Mouse (Mus musculus): ENCODE measurements around the gene Gm20388. TPM values are rescaled to one million over a fixed set of nuclear protein-coding genes. Genes with fewer than 3 reads are reported as not detected.

Gm20388 gene
- total and polyA plus RNA-seq, 2 experiments from 2014 or later, result 17.3 TPM; not detected in 1

- Histone ChIP-seq H3K36me3 (replicated peaks; ENCODE audit: control insufficient read depth, insufficient read depth, low read length) (no peaks in the 10 kb centered on the region), H3K4me3 (ENCODE audit: low read depth, low read length) (no peak overlapping the region), H3K4me2 (ENCODE audit: low read depth, low read length) (peak overlapping the region; percentile 83; the same call in 1 of the 2 replicates), H3K9me3 (replicated peaks; ENCODE audit: control insufficient read depth, low read length) (no peaks in the 10 kb centered on the region), H3K4me1 (ENCODE audit: control insufficient read depth, insufficient read depth) (peaks cover 31% of the 10 kb centered on the region), H3K27ac (ENCODE audit: low read depth) (no peak overlapping the region), H3K9ac (replicated peaks; ENCODE audit: low read depth, low read length) (no peak overlapping the region), H3K27me3 (ENCODE audit: control insufficient read depth, insufficient read depth, low read length) (no peaks in the 10 kb centered on the region)
- no peak for TF ChIP-seq EP300 (IDR thresholded peaks at IDR 0.05; ENCODE audit: low read depth)
- TF ChIP-seq CTCF (IDR thresholded peaks at IDR 0.05; ENCODE audit: low read depth), result no peak
- DNase-seq (ENCODE audit: low spot score), result no peak
- ATAC-seq (ENCODE audit: insufficient read depth, low read depth), result no peak
- 71% methylated on average over 6 of the region's 6 CpGs for WGBS
These were observed 2375.1 kb downstream of the Gm20388 start for GRCm38 (mm10) chr8:122285727-122286126.

- Histone ChIP-seq H3K36me3 (replicated peaks; ENCODE audit: control insufficient read depth, insufficient read depth, low read length) (no peaks in the 10 kb centered on the region), H3K4me3 (ENCODE audit: low read depth, low read length) (no peak overlapping the region), H3K27me3 (ENCODE audit: control insufficient read depth, insufficient read depth, low read length) (no peaks in the 10 kb centered on the region), H3K27ac (ENCODE audit: low read depth) (no peak overlapping the region), H3K4me1 (ENCODE audit: control insufficient read depth, insufficient read depth) (peaks cover 39% of the 10 kb centered on the region), H3K9ac (replicated peaks; ENCODE audit: low read depth, low read length) (no peak overlapping the region), H3K9me3 (replicated peaks; ENCODE audit: control insufficient read depth, low read length) (no peaks in the 10 kb centered on the region), H3K4me2 (ENCODE audit: low read depth, low read length) (no peak overlapping the region)
- ATAC-seq (ENCODE audit: insufficient read depth, low read depth) (no peak), DNase-seq (ENCODE audit: low spot score) (no peak)
- WGBS, result 29% methylated on average over 10 of the region's 10 CpGs
- TF ChIP-seq EP300 (IDR thresholded peaks at IDR 0.05; ENCODE audit: low read depth), result no peak
- no peak for TF ChIP-seq CTCF (IDR thresholded peaks at IDR 0.05; ENCODE audit: low read depth)
These were observed 2376.3 kb downstream of the Gm20388 start for GRCm38 (mm10) chr8:122286899-122287298.

GRCm38 (mm10) chr8:122287742-122288141 lies 2377.1 kb downstream of the Gm20388 start:
- Histone ChIP-seq H3K9ac (replicated peaks; ENCODE audit: low read depth, low read length) (no peak overlapping the region), H3K4me2 (ENCODE audit: low read depth, low read length) (no peak overlapping the region), H3K27me3 (ENCODE audit: control insufficient read depth, insufficient read depth, low read length) (no peaks in the 10 kb centered on the region), H3K9me3 (replicated peaks; ENCODE audit: control insufficient read depth, low read length) (no peaks in the 10 kb centered on the region), H3K27ac (ENCODE audit: low read depth) (no peak overlapping the region), H3K4me1 (ENCODE audit: control insufficient read depth, insufficient read depth) (peaks cover 40% of the 10 kb centered on the region), H3K4me3 (ENCODE audit: low read depth, low read length) (no peak overlapping the region), H3K36me3 (replicated peaks; ENCODE audit: control insufficient read depth, insufficient read depth, low read length) (no peaks in the 10 kb centered on the region)
- ATAC-seq (ENCODE audit: insufficient read depth, low read depth) (no peak), DNase-seq (ENCODE audit: low spot score) (no peak)
- no peak for TF ChIP-seq EP300 (IDR thresholded peaks at IDR 0.05; ENCODE audit: low read depth)
- TF ChIP-seq CTCF (IDR thresholded peaks at IDR 0.05; ENCODE audit: low read depth), result no peak
- WGBS, result 69% methylated on average over 8 of the region's 8 CpGs

- Histone ChIP-seq H3K4me2 (ENCODE audit: low read depth, low read length) (no peak overlapping the region), H3K27ac (ENCODE audit: low read depth) (no peak overlapping the region), H3K4me3 (ENCODE audit: low read depth, low read length) (no peak overlapping the region), H3K36me3 (replicated peaks; ENCODE audit: control insufficient read depth, insufficient read depth, low read length) (no peaks in the 10 kb centered on the region), H3K9ac (replicated peaks; ENCODE audit: low read depth, low read length) (no peak overlapping the region), H3K4me1 (ENCODE audit: control insufficient read depth, insufficient read depth) (peaks cover 43% of the 10 kb centered on the region), H3K9me3 (replicated peaks; ENCODE audit: control insufficient read depth, low read length) (no peaks in the 10 kb centered on the region), H3K27me3 (ENCODE audit: control insufficient read depth, insufficient read depth, low read length) (no peaks in the 10 kb centered on the region)
- ATAC-seq (ENCODE audit: insufficient read depth, low read depth) (no peak), DNase-seq (ENCODE audit: low spot score) (no peak)
- TF ChIP-seq CTCF (IDR thresholded peaks at IDR 0.05; ENCODE audit: low read depth), result no peak
- no peak for TF ChIP-seq EP300 (IDR thresholded peaks at IDR 0.05; ENCODE audit: low read depth)
- WGBS, result 70% methylated on average over 3 of the region's 3 CpGs
These were observed 2377.7 kb downstream of the Gm20388 start for GRCm38 (mm10) chr8:122288344-122288743.

GRCm38 (mm10) chr8:122291075-122291474 lies 2380.4 kb downstream of the Gm20388 start:
- ATAC-seq (ENCODE audit: insufficient read depth, low read depth), result no peak
- no peak overlapping the region for H3K4me3 ChIP-seq (ENCODE audit: low read depth, low read length)
- no peak overlapping the region for H3K9ac ChIP-seq (replicated peaks; ENCODE audit: low read depth, low read length)
- peaks cover 56% of the 10 kb centered on the region for H3K4me1 ChIP-seq (ENCODE audit: control insufficient read depth, insufficient read depth)
- no peak overlapping the region for H3K4me2 ChIP-seq (ENCODE audit: low read depth, low read length)
- WGBS, result 31% methylated on average over 12 of the region's 12 CpGs
- no peak overlapping the region for H3K27ac ChIP-seq (ENCODE audit: low read depth)
- TF ChIP-seq EP300 (IDR thresholded peaks at IDR 0.05; ENCODE audit: low read depth) (no peak), CTCF (IDR thresholded peaks at IDR 0.05; ENCODE audit: low read depth) (no peak)
- no peaks in the 10 kb centered on the region for H3K36me3 ChIP-seq (replicated peaks; ENCODE audit: control insufficient read depth, insufficient read depth, low read length)
- no peaks in the 10 kb centered on the region for H3K9me3 ChIP-seq (replicated peaks; ENCODE audit: control insufficient read depth, low read length)
- DNase-seq (ENCODE audit: low spot score), result no peak
- H3K27me3 ChIP-seq (ENCODE audit: control insufficient read depth, insufficient read depth, low read length), result no peaks in the 10 kb centered on the region

- no peak overlapping the region for H3K4me3 ChIP-seq (ENCODE audit: low read depth, low read length)
- no peak overlapping the region for H3K9ac ChIP-seq (replicated peaks; ENCODE audit: low read depth, low read length)
- no peak overlapping the region for H3K4me2 ChIP-seq (ENCODE audit: low read depth, low read length)
- 58% methylated on average over 10 of the region's 10 CpGs for WGBS
- peaks cover 59% of the 10 kb centered on the region for H3K4me1 ChIP-seq (ENCODE audit: control insufficient read depth, insufficient read depth)
- H3K9me3 ChIP-seq (replicated peaks; ENCODE audit: control insufficient read depth, low read length), result no peaks in the 10 kb centered on the region
- DNase-seq (ENCODE audit: low spot score), result no peak
- no peaks in the 10 kb centered on the region for H3K36me3 ChIP-seq (replicated peaks; ENCODE audit: control insufficient read depth, insufficient read depth, low read length)
- TF ChIP-seq CTCF (IDR thresholded peaks at IDR 0.05; ENCODE audit: low read depth) (no peak), EP300 (IDR thresholded peaks at IDR 0.05; ENCODE audit: low read depth) (no peak)
- no peaks in the 10 kb centered on the region for H3K27me3 ChIP-seq (ENCODE audit: control insufficient read depth, insufficient read depth, low read length)
- 0 out of 2 replicates have a peak overlapping the region, but pooled peaks have one; percentile 16 for H3K27ac ChIP-seq (ENCODE audit: low read depth)
- ATAC-seq (ENCODE audit: insufficient read depth, low read depth), result no peak
These were observed 2380.9 kb downstream of the Gm20388 start for GRCm38 (mm10) chr8:122291549-122291948.
